Mouse (Mus musculus) spleen, adult 2 months (tissue): ENCODE results near the gene Cbfb. TPM values are rescaled to one million over a fixed set of nuclear protein-coding genes. Genes with fewer than 3 reads are reported as not detected.

Experiments
- DNase-seq, 2 experiments: peaks; one replicate each; pipeline versions ENCODE4 v3.0.0 to v3.0.0-alpha.2; 2012 to 2021; ENCODE audit warnings: low spot score in 2 of 2, low read depth in 1 of 2
- H3K27ac ChIP-seq: fragments of 200-500 bp; 2 replicates; pipeline ENCODE4 v1.5.1; 2012; ENCODE audit warnings: low read length, inconsistent platforms; ENCODE audit not compliant: insufficient read depth
- H3K27me3 ChIP-seq: fragments of 200-500 bp; 2 replicates; pipeline ENCODE4 v1.6.1; 2012; ENCODE audit warnings: mild to moderate bottlenecking, moderate library complexity, low read length, inconsistent platforms; ENCODE audit not compliant: control insufficient read depth, insufficient read depth
- H3K36me3 ChIP-seq: fragments of 200-500 bp; 2 replicates; pipeline ENCODE4 v1.6.1; 2012; ENCODE audit warnings: mild to moderate bottlenecking, low read length, inconsistent platforms; ENCODE audit not compliant: control insufficient read depth, insufficient read depth
- H3K4me1 ChIP-seq: fragments of 200-500 bp; 2 replicates; pipeline ENCODE4 v1.6.1; 2011; ENCODE audit warnings: inconsistent platforms; ENCODE audit not compliant: control insufficient read depth, insufficient read depth, insufficient read length
- H3K4me3 ChIP-seq: fragments of 200-500 bp; 2 replicates; pipeline ENCODE4 v1.5.1; 2011; ENCODE audit warnings: mild to moderate bottlenecking, inconsistent platforms; ENCODE audit not compliant: insufficient read depth, insufficient read length; ENCODE audit errors: extremely low read depth
- CTCF ChIP-seq: fragments of 200-500 bp; IDR thresholded peaks from 2 replicates; pipeline ENCODE4 v1.5.1; 2011; ENCODE audit warnings: mild to moderate bottlenecking, inconsistent platforms; ENCODE audit not compliant: insufficient read depth, insufficient read length, insufficient replicate concordance; ENCODE audit errors: extremely low read depth
- POLR2A ChIP-seq: fragments of 200-500 bp; IDR thresholded peaks from 2 replicates; pipeline ENCODE4 v1.6.1; 2011; ENCODE audit warnings: low read depth, low read length, inconsistent platforms
- WGBS: fragments of 180-500 bp; shearing (Covaris S2); methylation state at CpG from one replicate; pipeline ENCODE4 v1.1.7; 2018; 5-methylcytosine and 5-hydroxymethylcytosine counted together
- polyA plus RNA-seq: library from polyadenylated mRNA; depleted of rRNA; stranded (reverse); fragments of >200 nt; gene quantifications from 2 replicates; pipeline ENCODE4 v1.2.3, GENCODE M21; 2012

The Cbfb gene
- polyA plus RNA-seq, 1 experiment = 11.9 TPM

DNA sequence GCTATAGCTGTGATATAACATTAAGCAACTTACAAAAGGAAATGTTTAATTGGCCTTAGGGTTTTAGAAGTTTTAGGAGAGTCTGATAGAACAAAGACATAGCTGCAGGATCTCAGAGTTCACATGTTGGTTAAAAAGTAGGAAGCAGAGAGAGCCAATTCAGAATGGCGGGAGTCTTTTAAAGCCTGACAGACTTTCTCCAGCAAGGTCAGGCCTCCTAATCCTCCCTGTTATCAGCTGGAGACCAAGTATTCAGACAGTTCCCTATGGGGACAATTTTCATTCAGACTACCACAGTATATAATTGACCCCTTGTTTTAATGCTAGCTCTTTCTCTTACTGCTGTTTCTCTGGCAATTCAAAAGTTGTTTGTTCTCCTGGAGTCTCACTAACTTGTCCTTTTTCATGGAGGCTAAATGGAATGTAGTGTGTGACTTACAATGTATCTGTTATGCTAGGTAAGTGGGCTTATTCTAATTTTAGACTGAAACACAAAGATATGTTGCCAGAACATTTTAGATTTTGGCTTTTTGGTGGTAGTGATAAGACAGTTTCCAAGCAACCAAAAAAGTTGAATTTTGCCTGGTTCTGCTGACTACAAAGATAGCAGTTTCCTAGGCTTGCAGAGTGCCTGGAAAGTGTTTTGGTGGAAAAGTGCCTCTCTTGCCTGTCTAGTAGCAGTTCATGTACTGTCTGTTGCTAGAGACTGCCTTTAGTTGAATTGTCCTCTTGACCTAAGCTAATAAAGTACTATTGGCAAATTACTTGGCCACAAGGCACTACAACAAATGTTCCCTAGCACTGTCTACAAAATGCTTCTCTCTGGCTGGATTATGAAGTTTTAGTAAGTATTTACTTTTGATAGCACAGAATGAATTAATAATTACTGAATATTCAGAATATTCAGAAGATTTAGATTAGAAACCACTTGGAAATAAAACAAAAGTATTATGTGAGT, 39.0 kb downstream of the Cbfb start:
- H3K27me3 ChIP-seq = no peaks in the 10 kb centered on the region
- H3K36me3 ChIP-seq = peaks cover 5% of the 10 kb centered on the region
- H3K4me1 ChIP-seq = no peaks in the 10 kb centered on the region
- H3K27ac ChIP-seq = no peak overlapping the region
- 68% methylated on average over 1 of the region's 1 CpGs for WGBS
- TF ChIP-seq POLR2A (no peak), CTCF (no peak)
- DNase-seq = no peak
- no peak overlapping the region for H3K4me3 ChIP-seq

DNA sequence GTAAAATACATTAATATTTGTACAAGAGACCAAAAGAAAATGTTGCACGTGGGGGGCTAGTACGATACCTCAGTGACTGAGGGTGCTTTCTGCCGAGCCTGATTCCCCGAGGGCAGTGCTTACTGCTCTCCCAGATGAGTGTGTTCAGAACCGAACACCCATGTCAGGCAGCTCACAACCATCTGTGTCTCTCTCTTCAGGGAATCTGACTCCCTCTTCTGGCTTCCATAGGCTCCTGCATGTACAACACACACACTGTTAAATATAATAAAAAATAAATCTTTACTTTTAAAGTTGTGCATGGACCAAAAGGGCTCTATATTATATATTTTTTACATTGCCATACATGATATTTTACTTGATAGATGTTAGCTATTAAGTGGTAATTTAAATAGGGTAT, 43.6 kb downstream of the Cbfb start:
- no peak for DNase-seq
- H3K27me3 ChIP-seq = no peaks in the 10 kb centered on the region
- no peak for TF ChIP-seq POLR2A
- no peak for TF ChIP-seq CTCF
- H3K4me3 ChIP-seq = no peak overlapping the region
- H3K27ac ChIP-seq = no peak overlapping the region
- H3K36me3 ChIP-seq = peaks cover 4% of the 10 kb centered on the region; the same call in 1 of the 2 replicates
- no peaks in the 10 kb centered on the region for H3K4me1 ChIP-seq
- WGBS = 85% methylated on average over 5 of the region's 5 CpGs

DNA sequence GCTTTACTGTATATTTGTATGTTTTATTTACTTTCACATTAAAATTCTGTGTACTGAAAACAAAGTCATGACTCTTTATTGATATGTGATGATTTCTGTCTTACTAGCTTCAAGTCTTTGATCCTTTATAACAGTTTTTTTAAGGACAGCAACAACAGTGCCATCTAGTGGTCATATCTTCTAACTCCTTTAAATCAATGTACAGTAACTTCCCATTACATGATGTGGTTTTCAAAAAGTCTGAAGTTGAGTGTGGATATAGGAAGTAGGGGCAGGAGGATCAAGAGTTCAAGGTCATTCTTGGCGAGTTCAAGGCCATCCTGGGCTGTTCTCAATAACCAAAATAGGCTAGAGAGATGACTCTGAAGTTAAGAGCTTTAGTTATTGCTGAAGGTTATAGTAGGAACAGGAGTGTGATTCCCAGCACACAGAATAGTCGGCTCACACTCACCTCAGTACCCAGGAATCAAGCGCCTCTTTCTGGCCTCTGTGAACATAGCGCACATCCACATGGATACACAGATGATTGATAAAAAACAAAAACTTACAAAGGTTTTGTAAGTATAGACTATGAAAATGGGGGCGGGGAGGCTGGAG, 47.5 kb downstream of the Cbfb start:
- H3K4me1 ChIP-seq = no peaks in the 10 kb centered on the region
- no peak overlapping the region for H3K4me3 ChIP-seq
- H3K27me3 ChIP-seq = no peaks in the 10 kb centered on the region
- no peak for TF ChIP-seq POLR2A
- no peak for TF ChIP-seq CTCF
- peak in 1 of 2 experiments; percentile 39 for DNase-seq
- WGBS = 73% methylated on average over 5 of the region's 5 CpGs
- H3K27ac ChIP-seq = no peak overlapping the region
- peaks cover 4% of the 10 kb centered on the region; the same call in 1 of the 2 replicates for H3K36me3 ChIP-seq

DNA sequence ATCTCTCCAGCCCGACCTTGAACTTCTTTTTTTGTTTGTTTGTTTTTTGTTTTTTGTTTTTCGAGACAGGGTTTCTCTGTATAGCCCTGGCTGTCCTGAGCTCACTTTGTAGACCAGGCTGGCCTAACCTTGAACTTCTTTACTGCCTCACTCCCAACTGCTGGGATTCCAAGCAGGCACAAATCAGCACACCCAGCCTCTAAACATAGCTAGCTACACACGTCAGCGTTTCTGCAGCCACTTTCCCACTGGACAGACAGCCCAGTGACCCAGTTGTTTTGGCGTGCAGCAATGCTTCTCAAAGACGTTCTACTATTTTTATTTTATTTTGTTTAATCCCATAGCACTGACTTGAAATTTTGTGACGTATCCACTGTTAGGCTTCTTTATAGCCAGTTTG, 53.4 kb downstream of the Cbfb start:
- 85% methylated on average over 7 of the region's 7 CpGs for WGBS
- no peak overlapping the region for H3K27ac ChIP-seq
- H3K36me3 ChIP-seq = no peaks in the 10 kb centered on the region; the same call in 1 of the 2 replicates
- H3K4me1 ChIP-seq = peaks cover 5% of the 10 kb centered on the region; the same call in 1 of the 2 replicates
- no peak overlapping the region for H3K4me3 ChIP-seq
- DNase-seq = no peak
- TF ChIP-seq POLR2A = no peak
- no peak for TF ChIP-seq CTCF
- no peaks in the 10 kb centered on the region for H3K27me3 ChIP-seq

DNA sequence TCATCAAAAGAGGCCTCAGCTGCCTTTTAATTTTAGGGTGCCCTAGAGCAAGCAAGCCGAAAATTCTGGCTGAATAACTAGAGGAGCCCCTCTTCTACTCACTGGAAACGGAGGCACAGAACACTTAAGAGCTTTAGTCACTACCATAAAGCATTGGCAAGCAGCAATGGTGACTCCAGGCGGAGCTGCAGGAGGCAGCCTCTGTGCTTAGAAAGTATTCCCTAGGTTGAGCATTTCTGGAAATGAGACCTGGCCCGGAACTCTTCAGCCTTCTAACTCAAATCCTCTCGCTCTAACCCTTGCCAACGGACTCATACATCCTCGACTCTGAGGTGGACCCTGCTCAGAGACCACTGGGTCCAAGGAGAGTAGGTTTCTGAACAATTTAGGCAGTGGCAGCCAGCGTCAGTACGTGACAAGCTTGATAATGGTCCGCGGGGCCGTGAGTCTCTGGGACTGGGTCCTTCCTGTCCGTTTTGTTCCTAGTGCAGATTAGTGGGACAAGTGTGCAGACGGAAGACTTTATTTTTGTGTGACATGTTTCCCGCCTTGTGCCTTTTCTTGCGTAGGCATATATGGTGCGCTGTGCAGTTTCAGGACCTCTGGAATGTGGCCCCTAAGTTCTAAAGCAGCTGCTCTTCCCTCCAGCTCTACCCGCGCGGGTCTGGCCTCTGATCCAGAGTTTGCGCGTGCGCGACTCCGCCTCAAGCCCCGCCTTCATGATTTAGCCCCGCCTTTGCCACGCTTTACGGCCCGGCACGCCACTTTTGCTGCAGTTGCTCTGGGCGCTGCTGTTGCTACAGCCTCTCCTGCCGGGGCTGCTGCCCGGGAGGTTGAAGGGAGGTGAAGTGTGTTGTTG, 54.2 kb downstream of the Cbfb start, which contains the start of gene D230025D16Rik:
TSS of gene D230025D16Rik (plus strand) at position 733 of the 859 bp plus-strand sequence.
- peak; percentile 79 to 93 for DNase-seq
- TF ChIP-seq POLR2A = peak; percentile 84
- TF ChIP-seq CTCF = no peak
- WGBS = 5% methylated on average over 34 of the region's 34 CpGs
- H3K4me3 ChIP-seq = peak within 1 kb of the TSS; percentile 96
- H3K4me1 ChIP-seq = peaks cover 5% of the 10 kb centered on the region; the same call in 1 of the 2 replicates
- H3K27ac ChIP-seq = peak within 1 kb of the TSS; percentile 82
- no peaks in the 10 kb centered on the region; the same call in 1 of the 2 replicates for H3K36me3 ChIP-seq
- H3K27me3 ChIP-seq = no peaks in the 10 kb centered on the region

DNA sequence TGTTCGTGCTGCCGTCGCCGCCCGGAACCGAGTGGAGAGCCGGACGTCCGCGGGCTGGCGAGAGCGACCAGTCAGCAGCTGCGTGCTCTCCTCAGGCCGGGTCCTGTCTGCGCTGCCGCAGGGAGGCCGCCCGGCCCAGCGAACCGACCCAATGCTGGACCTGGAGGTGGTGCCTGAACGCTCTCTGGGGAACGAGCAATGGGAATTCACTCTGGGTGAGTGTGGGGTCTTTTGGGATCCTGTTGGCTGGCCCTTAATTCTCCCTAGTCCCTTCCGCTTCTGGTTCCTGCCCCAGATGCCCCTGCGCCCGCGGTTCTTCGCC, 54.8 kb downstream of the Cbfb start:
- Histone ChIP-seq H3K27me3 (no peaks in the 10 kb centered on the region), H3K36me3 (no peaks in the 10 kb centered on the region; the same call in 1 of the 2 replicates), H3K27ac (peak overlapping the region; percentile 82), H3K4me1 (peaks cover 5% of the 10 kb centered on the region; the same call in 1 of the 2 replicates), H3K4me3 (peak overlapping the region; percentile 96)
- TF ChIP-seq POLR2A (peak; percentile 15; the same call in 1 of the 2 replicates), CTCF (no peak)
- under 1% methylated on average over 27 of the region's 27 CpGs for WGBS
- no peak for DNase-seq
